Mouse (Mus musculus): Measurements from ENCODE around the gene Pax2. TPM values are rescaled to one million over a fixed set of nuclear protein-coding genes. Genes with fewer than 3 reads are reported as not detected.

The Pax2 gene
- polyA plus RNA-seq, 1 experiment from 2014 or later = 0.63 TPM

GRCm38 (mm10) chr19:44799156-44799555, 43.3 kb downstream of the Pax2 start:
- Histone ChIP-seq H3K27ac (no peak overlapping the region), H3K4me1 (replicated peaks) (peaks cover 32% of the 10 kb centered on the region), H3K36me3 (no peaks in the 10 kb centered on the region), H3K9me3 (no peaks in the 10 kb centered on the region), H3K4me2 (replicated peaks) (no peak overlapping the region), H3K4me3 (replicated peaks) (no peak overlapping the region), H3K9ac (replicated peaks) (no peak overlapping the region), H3K27me3 (peaks cover 10% of the 10 kb centered on the region; the same call in 1 of the 2 replicates)
- 86% methylated on average over 5 of the region's 5 CpGs for WGBS
- no peak for ATAC-seq

GRCm38 (mm10) chr19:44800327-44800726, 44.5 kb downstream of the Pax2 start:
- no peak for ATAC-seq
- no peaks in the 10 kb centered on the region for H3K36me3 ChIP-seq
- peaks cover 10% of the 10 kb centered on the region; the same call in 1 of the 2 replicates for H3K27me3 ChIP-seq
- H3K27ac ChIP-seq = no peak overlapping the region
- no peak overlapping the region for H3K9ac ChIP-seq (replicated peaks)
- no peak overlapping the region for H3K4me2 ChIP-seq (replicated peaks)
- no peaks in the 10 kb centered on the region for H3K9me3 ChIP-seq
- peaks cover 32% of the 10 kb centered on the region for H3K4me1 ChIP-seq (replicated peaks)
- no peak overlapping the region for H3K4me3 ChIP-seq (replicated peaks)
- WGBS = 81% methylated on average over 6 of the region's 6 CpGs

- H3K4me3 ChIP-seq (replicated peaks) = no peak overlapping the region
- no peaks in the 10 kb centered on the region for H3K36me3 ChIP-seq
- H3K4me1 ChIP-seq (replicated peaks) = peaks cover 8% of the 10 kb centered on the region
- H3K27me3 ChIP-seq = peaks cover 14% of the 10 kb centered on the region
- no peak for ATAC-seq
- no peak overlapping the region for H3K4me2 ChIP-seq (replicated peaks)
- WGBS = 4% methylated on average over 8 of the region's 8 CpGs
- H3K27ac ChIP-seq = no peak overlapping the region
- H3K9ac ChIP-seq (replicated peaks) = no peak overlapping the region
- no peaks in the 10 kb centered on the region for H3K9me3 ChIP-seq
Observed at GRCm38 (mm10) chr19:44808734-44809133, 52.9 kb downstream of the Pax2 start.

GRCm38 (mm10) chr19:44812666-44813429, 57.0 kb downstream of the Pax2 start:
- H3K36me3 ChIP-seq = no peaks in the 10 kb centered on the region
- WGBS = 74% methylated on average over 13 of the region's 13 CpGs
- H3K27me3 ChIP-seq = peaks cover 22% of the 10 kb centered on the region; the same call in 1 of the 2 replicates
- H3K4me2 ChIP-seq (replicated peaks) = no peak overlapping the region
- no peak overlapping the region for H3K27ac ChIP-seq
- H3K4me1 ChIP-seq (replicated peaks) = peaks cover 19% of the 10 kb centered on the region
- no peaks in the 10 kb centered on the region for H3K9me3 ChIP-seq
- ATAC-seq = no peak
- H3K9ac ChIP-seq (replicated peaks) = no peak overlapping the region
- no peak overlapping the region for H3K4me3 ChIP-seq (replicated peaks)

GRCm38 (mm10) chr19:44815111-44815510, 59.3 kb downstream of the Pax2 start:
- 86% methylated on average over 3 of the region's 3 CpGs for WGBS
- H3K4me3 ChIP-seq (replicated peaks) = no peak overlapping the region
- no peak overlapping the region for H3K9ac ChIP-seq (replicated peaks)
- no peaks in the 10 kb centered on the region for H3K9me3 ChIP-seq
- H3K36me3 ChIP-seq = no peaks in the 10 kb centered on the region
- no peak overlapping the region for H3K4me2 ChIP-seq (replicated peaks)
- no peak for ATAC-seq
- peaks cover 15% of the 10 kb centered on the region for H3K4me1 ChIP-seq (replicated peaks)
- H3K27me3 ChIP-seq = peaks cover 42% of the 10 kb centered on the region
- H3K27ac ChIP-seq = no peak overlapping the region

GRCm38 (mm10) chr19:44817403-44818128, 61.7 kb downstream of the Pax2 start:
- Histone ChIP-seq H3K4me3 (replicated peaks) (no peak overlapping the region), H3K36me3 (no peaks in the 10 kb centered on the region), H3K4me1 (replicated peaks) (peaks cover 16% of the 10 kb centered on the region), H3K4me2 (replicated peaks) (no peak overlapping the region), H3K27ac (no peak overlapping the region), H3K27me3 (peaks cover 59% of the 10 kb centered on the region), H3K9me3 (no peaks in the 10 kb centered on the region), H3K9ac (replicated peaks) (no peak overlapping the region)
- no peak for ATAC-seq
- 54% methylated on average over 14 of the region's 14 CpGs for WGBS

- no peak overlapping the region for H3K27ac ChIP-seq
- no peak for ATAC-seq
Observed at GRCm38 (mm10) chr19:44818676-44819075, 62.8 kb downstream of the Pax2 start.

GRCm38 (mm10) chr19:44821581-44821980, 65.7 kb downstream of the Pax2 start:
- no peaks in the 10 kb centered on the region for H3K36me3 ChIP-seq
- H3K27me3 ChIP-seq = peaks cover 71% of the 10 kb centered on the region
- no peak for ATAC-seq
- H3K9me3 ChIP-seq = no peaks in the 10 kb centered on the region
- no peak overlapping the region for H3K4me3 ChIP-seq (replicated peaks)
- H3K27ac ChIP-seq = no peak overlapping the region
- no peak overlapping the region for H3K4me2 ChIP-seq (replicated peaks)
- H3K9ac ChIP-seq (replicated peaks) = no peak overlapping the region
- 69% methylated on average over 3 of the region's 3 CpGs for WGBS
- H3K4me1 ChIP-seq (replicated peaks) = peaks cover 36% of the 10 kb centered on the region

More at GRCm38 (mm10) chr19:44818676-44819075, 62.8 kb downstream of the Pax2 start:
- Histone ChIP-seq H3K36me3 (no peaks in the 10 kb centered on the region), H3K9ac (replicated peaks) (no peak overlapping the region), H3K4me1 (replicated peaks) (peaks cover 16% of the 10 kb centered on the region), H3K27me3 (peaks cover 70% of the 10 kb centered on the region), H3K4me3 (replicated peaks) (no peak overlapping the region), H3K4me2 (replicated peaks) (no peak overlapping the region), H3K9me3 (no peaks in the 10 kb centered on the region)
- 73% methylated on average over 6 of the region's 6 CpGs for WGBS

- no peaks in the 10 kb centered on the region for H3K9me3 ChIP-seq
- no peaks in the 10 kb centered on the region for H3K36me3 ChIP-seq
- no peak overlapping the region for H3K4me2 ChIP-seq (replicated peaks)
- 79% methylated on average over 5 of the region's 5 CpGs for WGBS
- ATAC-seq = no peak
- H3K4me1 ChIP-seq (replicated peaks) = peaks cover 30% of the 10 kb centered on the region
- no peak overlapping the region for H3K27ac ChIP-seq
- H3K4me3 ChIP-seq (replicated peaks) = no peak overlapping the region
- peaks cover 66% of the 10 kb centered on the region for H3K27me3 ChIP-seq
- no peak overlapping the region for H3K9ac ChIP-seq (replicated peaks)
Observed at GRCm38 (mm10) chr19:44822295-44822694, 66.5 kb downstream of the Pax2 start.

GRCm38 (mm10) chr19:44823657-44824056, 67.8 kb downstream of the Pax2 start:
- H3K27me3 ChIP-seq = peaks cover 70% of the 10 kb centered on the region
- no peaks in the 10 kb centered on the region for H3K9me3 ChIP-seq
- no peak overlapping the region for H3K9ac ChIP-seq (replicated peaks)
- H3K4me2 ChIP-seq (replicated peaks) = no peak overlapping the region
- no peaks in the 10 kb centered on the region for H3K36me3 ChIP-seq
- no peak overlapping the region for H3K27ac ChIP-seq
- peaks cover 23% of the 10 kb centered on the region for H3K4me1 ChIP-seq (replicated peaks)
- H3K4me3 ChIP-seq (replicated peaks) = no peak overlapping the region
- 55% methylated on average over 3 of the region's 3 CpGs for WGBS
- no peak for ATAC-seq

- Histone ChIP-seq H3K27me3 (peaks cover 59% of the 10 kb centered on the region), H3K4me3 (replicated peaks) (no peak overlapping the region), H3K4me1 (replicated peaks) (peaks cover 20% of the 10 kb centered on the region), H3K4me2 (replicated peaks) (peak overlapping the region; percentile 7), H3K9ac (replicated peaks) (no peak overlapping the region), H3K36me3 (no peaks in the 10 kb centered on the region), H3K9me3 (no peaks in the 10 kb centered on the region), H3K27ac (0 out of 2 replicates have a peak overlapping the region, but pooled peaks have one; percentile 2)
- WGBS = 8% methylated on average over 11 of the region's 11 CpGs
- peak; percentile 76; the same call in 1 of the 2 replicates for ATAC-seq
Observed at GRCm38 (mm10) chr19:44825216-44825768, 69.4 kb downstream of the Pax2 start.

GRCm38 (mm10) chr19:44825819-44826218, 70.0 kb downstream of the Pax2 start:
- Histone ChIP-seq H3K27me3 (peaks cover 58% of the 10 kb centered on the region), H3K9me3 (no peaks in the 10 kb centered on the region), H3K4me2 (replicated peaks) (no peak overlapping the region), H3K4me3 (replicated peaks) (no peak overlapping the region), H3K4me1 (replicated peaks) (peaks cover 20% of the 10 kb centered on the region), H3K36me3 (no peaks in the 10 kb centered on the region), H3K27ac (0 out of 2 replicates have a peak overlapping the region, but pooled peaks have one; percentile 2), H3K9ac (replicated peaks) (no peak overlapping the region)
- WGBS = 26% methylated on average over 4 of the region's 4 CpGs
- ATAC-seq = no peak

All from midbrain, embryonic 13.5 days (tissue).